Mouse (Mus musculus): ENCODE data around the gene Ift88.
A peak's percentile ranks its signal among the peaks of the same experiment; 100 is the strongest.
"Not testable (repeated sequence)": the region's sequence is repeated elsewhere in the genome, so short reads cannot be mapped to it uniquely, and the experiment has no call there.

Gene Ift88

GRCm38 (mm10) chr14:57452516-57452915 is 28.7 kb downstream of the Ift88 start:
- no peak for DNase-seq (ENCODE audit: low spot score)

- no peak for DNase-seq (ENCODE audit: low spot score)
Observed at GRCm38 (mm10) chr14:57459883-57460282, 36.0 kb downstream of the Ift88 start.

GRCm38 (mm10) chr14:57460326-57460725 is 36.5 kb downstream of the Ift88 start:
- DNase-seq (ENCODE audit: low spot score), result not testable (repeated sequence)

GRCm38 (mm10) chr14:57462871-57463270 is 39.0 kb downstream of the Ift88 start:
- no peak for DNase-seq (ENCODE audit: low spot score)

GRCm38 (mm10) chr14:57475057-57475456 is 51.2 kb downstream of the Ift88 start:
- no peak for DNase-seq (ENCODE audit: low spot score)

GRCm38 (mm10) chr14:57482262-57482661 is 58.4 kb downstream of the Ift88 start:
- DNase-seq (ENCODE audit: low spot score), result no peak

- DNase-seq (ENCODE audit: low spot score), result no peak
Observed at GRCm38 (mm10) chr14:57484183-57484582, 60.3 kb downstream of the Ift88 start.

- DNase-seq (ENCODE audit: low spot score), result no peak
Observed at GRCm38 (mm10) chr14:57489696-57490095, 65.8 kb downstream of the Ift88 start.

GRCm38 (mm10) chr14:57493840-57494239 is 70.0 kb downstream of the Ift88 start:
- no peak for DNase-seq (ENCODE audit: low spot score)

- DNase-seq (ENCODE audit: low spot score), result no peak
Observed at GRCm38 (mm10) chr14:57503729-57504128, 79.9 kb downstream of the Ift88 start.

GRCm38 (mm10) chr14:57509554-57509953 is 85.7 kb downstream of the Ift88 start:
- no peak for DNase-seq (ENCODE audit: low spot score)

GRCm38 (mm10) chr14:57515156-57515762 is 91.4 kb downstream of the Ift88 start:
- no peak for DNase-seq (ENCODE audit: low spot score)

GRCm38 (mm10) chr14:57517001-57517400 is 93.1 kb downstream of the Ift88 start:
- no peak for DNase-seq (ENCODE audit: low spot score)

- no peak for DNase-seq (ENCODE audit: low spot score)
Observed at GRCm38 (mm10) chr14:57523762-57524161, 99.9 kb downstream of the Ift88 start.

GRCm38 (mm10) chr14:57524671-57525387 is 101.0 kb downstream of the Ift88 start, which contains the start of gene Il17d:
Il17d (plus strand) TSS chr14:57524777.
- no peak for DNase-seq (ENCODE audit: low spot score)

GRCm38 (mm10) chr14:57525388-57526049 is 101.7 kb downstream of the Ift88 start:
- DNase-seq (ENCODE audit: low spot score), result peak; percentile 46

GRCm38 (mm10) chr14:57526050-57526623 is 102.3 kb downstream of the Ift88 start:
- no peak for DNase-seq (ENCODE audit: low spot score)

GRCm38 (mm10) chr14:57527122-57527521 is 103.3 kb downstream of the Ift88 start:
- DNase-seq (ENCODE audit: low spot score), result no peak

GRCm38 (mm10) chr14:57527598-57527997 is 103.7 kb downstream of the Ift88 start:
- DNase-seq (ENCODE audit: low spot score), result no peak

GRCm38 (mm10) chr14:57529086-57529785 is 105.4 kb downstream of the Ift88 start:
- DNase-seq (ENCODE audit: low spot score), result no peak

- no peak for DNase-seq (ENCODE audit: low spot score)
Observed at GRCm38 (mm10) chr14:57529786-57530515, 106.1 kb downstream of the Ift88 start.

Measured in ovary, postnatal 10 days (tissue).